Mouse (Mus musculus) myocyte (in vitro differentiated cells): ENCODE measurements around the gene Susd6. TPM values are rescaled to one million over a fixed set of nuclear protein-coding genes. Genes with fewer than 3 reads are reported as not detected.

Experiments used
- H3K27me3 ChIP-seq: one replicate; pipeline ENCODE4 v1.6.1; 2011; ENCODE audit not compliant: control insufficient read depth, insufficient read depth, insufficient read length
- H3K36me3 ChIP-seq: one replicate; pipeline ENCODE4 v1.6.1; 2011; ENCODE audit not compliant: control insufficient read depth, insufficient read depth
- H3K4me2 ChIP-seq: one replicate; pipeline ENCODE4 v1.6.1; 2011; ENCODE audit warnings: low read depth, control low read depth
- H3K4me3 ChIP-seq: one replicate; pipeline ENCODE4 v1.5.1; 2011; ENCODE audit warnings: mild to moderate bottlenecking, control low read depth, moderate library complexity
- H3K79me2 ChIP-seq: one replicate; pipeline ENCODE4 v1.6.1; 2011; ENCODE audit not compliant: control insufficient read depth, insufficient read depth
- H3ac ChIP-seq: one replicate; pipeline ENCODE4 v1.6.1; 2011; ENCODE audit not compliant: control insufficient read depth, insufficient read length
- CEBPB ChIP-seq: IDR thresholded peaks from 2 replicates; pipeline ENCODE4 v1.6.1; 2011; ENCODE audit warnings: mild to moderate bottlenecking, moderate library complexity; ENCODE audit not compliant: poor library complexity, insufficient read depth, severe bottlenecking
- E2F4 ChIP-seq: IDR thresholded peaks from one replicate; pipeline ENCODE4 v1.6.1; 2011; ENCODE audit warnings: mild to moderate bottlenecking, control low read depth, moderate library complexity; ENCODE audit not compliant: insufficient read depth
- MAX ChIP-seq: IDR thresholded peaks from one replicate; pipeline ENCODE4 v1.6.1; 2011; ENCODE audit warnings: low read depth, mild to moderate bottlenecking, control low read depth
- MYOD1 ChIP-seq, 3 experiments: IDR thresholded peaks; one replicate each; pipeline ENCODE4 v1.6.1; 2011; ENCODE audit warnings: control low read depth in 2 of 3, low read depth in 2 of 3, mild to moderate bottlenecking in 2 of 3, moderate library complexity in 1 of 3; ENCODE audit not compliant: insufficient read length in 2 of 3, control insufficient read depth in 1 of 3
- MYOG ChIP-seq, 3 experiments: IDR thresholded peaks; one replicate each; pipeline ENCODE4 v1.6.1; 2011; ENCODE audit warnings: control low read depth in 2 of 3, low read depth in 2 of 3, mild to moderate bottlenecking in 2 of 3; ENCODE audit not compliant: insufficient read length in 2 of 3, control insufficient read depth in 1 of 3, insufficient read depth in 1 of 3
- POLR2A ChIP-seq: IDR thresholded peaks from one replicate; pipeline ENCODE4 v1.6.1; 2011; ENCODE audit warnings: low read depth, mild to moderate bottlenecking, control low read depth, moderate library complexity; ENCODE audit not compliant: insufficient read length
- POLR2AphosphoS2 ChIP-seq: IDR thresholded peaks from one replicate; pipeline ENCODE4 v1.6.1; 2011; ENCODE audit warnings: low read depth, control low read depth; ENCODE audit not compliant: insufficient read length
- REST ChIP-seq: IDR thresholded peaks from one replicate; pipeline ENCODE4 v1.6.1; 2011; ENCODE audit warnings: mild to moderate bottlenecking, control low read depth, moderate library complexity; ENCODE audit not compliant: insufficient read depth, insufficient read length
- SRF ChIP-seq: IDR thresholded peaks from one replicate; pipeline ENCODE4 v1.6.1; 2011; ENCODE audit warnings: low read depth; ENCODE audit not compliant: control insufficient read depth, insufficient read length
- TCF12 ChIP-seq: IDR thresholded peaks from one replicate; pipeline ENCODE4 v1.6.1; 2011; ENCODE audit warnings: mild to moderate bottlenecking, control low read depth; ENCODE audit not compliant: poor library complexity, insufficient read depth, severe bottlenecking
- TCF3 ChIP-seq: IDR thresholded peaks from one replicate; pipeline ENCODE4 v1.6.1; 2011; ENCODE audit warnings: low read depth, control low read depth; ENCODE audit not compliant: insufficient read length
- USF1 ChIP-seq: IDR thresholded peaks from one replicate; pipeline ENCODE4 v1.6.1; 2011; ENCODE audit warnings: low read depth, mild to moderate bottlenecking, control low read depth, moderate library complexity
- polyA plus RNA-seq: library from polyadenylated mRNA; unstranded; fragments of >200 nt; fragmentation: generic; extraction: Trizol; gene quantifications from one replicate; pipeline ENCODE4 v1.2.1, GENCODE M21; 2012; ENCODE audit warnings: missing spikeins

Gene Susd6
- polyA plus RNA-seq, 1 experiment, result 64.0 TPM

- no peaks in the 10 kb centered on the region for H3K36me3 ChIP-seq
- no peak overlapping the region for H3K4me3 ChIP-seq
- H3K79me2 ChIP-seq, result no peaks in the 10 kb centered on the region
- TF ChIP-seq MYOG (IDR thresholded peaks at IDR 0.05; ENCODE audit: control insufficient read depth in 1 of 3, insufficient read depth in 1 of 3, insufficient read length in 2 of 3, low read depth in 2 of 3) (peak in 2 of 3 experiments; percentile 57 to 84), SRF (no peak), TCF12 (peak; percentile 53), MYOD1 (IDR thresholded peaks at IDR 0.05; ENCODE audit: control insufficient read depth in 1 of 3, insufficient read length in 2 of 3, low read depth in 2 of 3) (peak in 2 of 3 experiments; percentile 61 to 64)
- H3K27me3 ChIP-seq, result no peaks in the 10 kb centered on the region
- H3K4me2 ChIP-seq, result no peak overlapping the region
- H3ac ChIP-seq, result no peak overlapping the region
These were observed 96.7 kb downstream of the Susd6 start for GRCm38 (mm10) chr12:80887036-80887435.

DNA sequence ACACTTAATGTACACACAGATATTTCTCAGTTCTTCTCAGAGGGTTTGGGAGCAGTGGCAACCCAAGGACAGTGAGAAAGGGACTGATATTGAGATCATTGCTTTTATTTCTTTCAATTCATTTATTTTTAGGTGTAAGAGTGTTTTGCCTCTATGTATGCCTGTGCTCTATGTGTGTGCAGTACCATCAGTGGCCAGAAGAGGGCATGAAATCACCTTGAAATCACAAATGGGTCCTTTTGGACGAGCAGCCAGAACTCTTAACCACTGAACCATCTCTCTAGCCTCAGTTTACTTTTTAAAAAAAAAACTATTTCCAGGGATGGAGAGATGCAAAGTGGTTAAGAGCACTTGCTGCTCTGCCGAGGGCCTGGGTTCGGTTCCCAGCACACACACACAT lies 99.0 kb downstream of the Susd6 start:
- no peak overlapping the region for H3K4me2 ChIP-seq
- H3ac ChIP-seq, result no peak overlapping the region
- no peaks in the 10 kb centered on the region for H3K27me3 ChIP-seq
- H3K79me2 ChIP-seq, result no peaks in the 10 kb centered on the region
- H3K4me3 ChIP-seq, result no peak overlapping the region
- H3K36me3 ChIP-seq, result no peaks in the 10 kb centered on the region
- TF ChIP-seq TCF12 (no peak), POLR2A (no peak), SRF (no peak), E2F4 (no peak), POLR2AphosphoS2 (no peak), USF1 (no peak)

DNA sequence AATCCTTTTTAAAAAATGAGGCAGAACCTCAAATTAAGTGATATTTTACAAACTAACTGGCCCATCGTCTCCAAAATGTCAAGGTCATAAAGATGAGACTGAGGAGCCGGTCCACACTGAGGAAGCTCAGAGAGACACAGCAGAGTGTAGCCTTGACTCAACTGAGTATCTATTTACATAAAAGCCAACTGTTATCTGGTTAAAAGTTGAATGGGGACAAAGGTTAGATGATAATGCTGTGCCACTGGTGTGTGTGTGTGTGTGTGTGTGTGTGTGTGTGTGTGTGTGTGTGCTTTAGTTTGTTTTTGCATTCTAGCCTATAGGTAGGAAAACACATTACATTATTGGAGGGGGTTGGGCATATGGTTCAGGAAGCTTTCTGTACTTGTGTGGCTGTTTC lies 100.8 kb downstream of the Susd6 start:
- no peak overlapping the region for H3ac ChIP-seq
- H3K4me3 ChIP-seq, result no peak overlapping the region
- H3K4me2 ChIP-seq, result no peak overlapping the region
- TF ChIP-seq MYOG (IDR thresholded peaks at IDR 0.05; ENCODE audit: control insufficient read depth in 1 of 3, insufficient read depth in 1 of 3, insufficient read length in 2 of 3, low read depth in 2 of 3) (no peak), USF1 (no peak), CEBPB (no peak), E2F4 (no peak), MAX (no peak), TCF12 (no peak), REST (no peak), TCF3 (no peak), MYOD1 (IDR thresholded peaks at IDR 0.05; ENCODE audit: control insufficient read depth in 1 of 3, insufficient read length in 2 of 3, low read depth in 2 of 3) (no peak), POLR2AphosphoS2 (no peak), SRF (no peak)
- no peaks in the 10 kb centered on the region for H3K79me2 ChIP-seq
- no peaks in the 10 kb centered on the region for H3K36me3 ChIP-seq
- H3K27me3 ChIP-seq, result peaks cover 6% of the 10 kb centered on the region

GRCm38 (mm10) chr12:80893720-80894494 lies 103.6 kb downstream of the Susd6 start:
- H3K4me3 ChIP-seq, result no peak overlapping the region
- H3K27me3 ChIP-seq, result peaks cover 8% of the 10 kb centered on the region
- TF ChIP-seq REST, result no peak
- no peak for TF ChIP-seq POLR2AphosphoS2
- H3K36me3 ChIP-seq, result no peaks in the 10 kb centered on the region
- no peak overlapping the region for H3K4me2 ChIP-seq
- H3ac ChIP-seq, result no peak overlapping the region
- no peaks in the 10 kb centered on the region for H3K79me2 ChIP-seq

- no peak overlapping the region for H3ac ChIP-seq
- peak overlapping the region; percentile 63 for H3K4me2 ChIP-seq
- no peak for TF ChIP-seq REST
- no peak for TF ChIP-seq TCF12
- H3K79me2 ChIP-seq, result no peaks in the 10 kb centered on the region
- no peak overlapping the region for H3K4me3 ChIP-seq
- H3K27me3 ChIP-seq, result peaks cover 8% of the 10 kb centered on the region
- no peaks in the 10 kb centered on the region for H3K36me3 ChIP-seq
These were observed 104.8 kb downstream of the Susd6 start for GRCm38 (mm10) chr12:80894973-80895570.

- no peak overlapping the region for H3K4me3 ChIP-seq
- H3ac ChIP-seq, result no peak overlapping the region
- H3K79me2 ChIP-seq, result no peaks in the 10 kb centered on the region
- H3K27me3 ChIP-seq, result peaks cover 11% of the 10 kb centered on the region
- TF ChIP-seq MAX, result no peak
- TF ChIP-seq CEBPB, result no peak
- no peak for TF ChIP-seq E2F4
- no peak for TF ChIP-seq SRF
- no peak for TF ChIP-seq POLR2A
- no peak for TF ChIP-seq REST
- TF ChIP-seq MYOD1 (IDR thresholded peaks at IDR 0.05; ENCODE audit: control insufficient read depth in 1 of 3, insufficient read length in 2 of 3, low read depth in 2 of 3), result no peak
- no peak for TF ChIP-seq TCF12
- no peak for TF ChIP-seq MYOG (IDR thresholded peaks at IDR 0.05; ENCODE audit: control insufficient read depth in 1 of 3, insufficient read depth in 1 of 3, insufficient read length in 2 of 3, low read depth in 2 of 3)
- no peak for TF ChIP-seq POLR2AphosphoS2
- H3K36me3 ChIP-seq, result no peaks in the 10 kb centered on the region
- no peak overlapping the region for H3K4me2 ChIP-seq
These were observed 119.3 kb downstream of the Susd6 start for GRCm38 (mm10) chr12:80909631-80910030.
